Mouse (Mus musculus): ENCODE results near the gene Tmem189.
"Not testable (repeated sequence)": the region's sequence is repeated elsewhere in the genome, so short reads cannot be mapped to it uniquely, and the experiment has no call there.

Gene Tmem189

GRCm38 (mm10) chr2:167633537-167633872, 56.1 kb downstream of the Tmem189 start:
- in situ Hi-C loops (cut with MboI; ENCODE audit: low pct_unique_long_range_greater_than_20kb in 1 of 2, low sequenced_read_pairs in 2 of 2, unreplicated experiment in 1 of 2), result no loop called here

GRCm38 (mm10) chr2:167632731-167633536, 56.7 kb downstream of the Tmem189 start:
- in situ Hi-C loops (cut with MboI; ENCODE audit: low pct_unique_long_range_greater_than_20kb in 1 of 2, low sequenced_read_pairs in 2 of 2, unreplicated experiment in 1 of 2), result no loop called here

GRCm38 (mm10) chr2:167631591-167632448, 57.8 kb downstream of the Tmem189 start, which contains the start of gene Ube2v1:
Ube2v1 (minus strand) TSS chr2:167632095.
- in situ Hi-C loops (cut with MboI; ENCODE audit: low pct_unique_long_range_greater_than_20kb in 1 of 2, low sequenced_read_pairs in 2 of 2, unreplicated experiment in 1 of 2), result no loop called here

GRCm38 (mm10) chr2:167631181-167631590, 58.4 kb downstream of the Tmem189 start:
- in situ Hi-C loops (cut with MboI; ENCODE audit: low pct_unique_long_range_greater_than_20kb in 1 of 2, low sequenced_read_pairs in 2 of 2, unreplicated experiment in 1 of 2), result no loop called here

- in situ Hi-C loops (cut with MboI; ENCODE audit: low pct_unique_long_range_greater_than_20kb in 1 of 2, low sequenced_read_pairs in 2 of 2, unreplicated experiment in 1 of 2), result no loop called here
Observed at GRCm38 (mm10) chr2:167630421-167630820, 59.2 kb downstream of the Tmem189 start.

GRCm38 (mm10) chr2:167629665-167630209, 59.9 kb downstream of the Tmem189 start:
- in situ Hi-C loops (cut with MboI; ENCODE audit: low pct_unique_long_range_greater_than_20kb in 1 of 2, low sequenced_read_pairs in 2 of 2, unreplicated experiment in 1 of 2), result no loop called here

GRCm38 (mm10) chr2:167628872-167629271, 60.8 kb downstream of the Tmem189 start:
- in situ Hi-C loops (cut with MboI; ENCODE audit: low pct_unique_long_range_greater_than_20kb in 1 of 2, low sequenced_read_pairs in 2 of 2, unreplicated experiment in 1 of 2), result no loop called here

- in situ Hi-C loops (cut with MboI; ENCODE audit: low pct_unique_long_range_greater_than_20kb in 1 of 2, low sequenced_read_pairs in 2 of 2, unreplicated experiment in 1 of 2), result no loop called here
Observed at GRCm38 (mm10) chr2:167627019-167627418, 62.6 kb downstream of the Tmem189 start.

GRCm38 (mm10) chr2:167625670-167626069, 64.0 kb downstream of the Tmem189 start:
- in situ Hi-C loops (cut with MboI; ENCODE audit: low pct_unique_long_range_greater_than_20kb in 1 of 2, low sequenced_read_pairs in 2 of 2, unreplicated experiment in 1 of 2), result no loop called here

- in situ Hi-C loops (cut with MboI; ENCODE audit: low pct_unique_long_range_greater_than_20kb in 1 of 2, low sequenced_read_pairs in 2 of 2, unreplicated experiment in 1 of 2), result no loop called here
Observed at GRCm38 (mm10) chr2:167624368-167625075, 65.1 kb downstream of the Tmem189 start.

GRCm38 (mm10) chr2:167622965-167623364, 66.7 kb downstream of the Tmem189 start:
- in situ Hi-C loops (cut with MboI; ENCODE audit: low pct_unique_long_range_greater_than_20kb in 1 of 2, low sequenced_read_pairs in 2 of 2, unreplicated experiment in 1 of 2), result no loop called here

- in situ Hi-C loops (cut with MboI; ENCODE audit: low pct_unique_long_range_greater_than_20kb in 1 of 2, low sequenced_read_pairs in 2 of 2, unreplicated experiment in 1 of 2), result no loop called here
Observed at GRCm38 (mm10) chr2:167622352-167622751, 67.3 kb downstream of the Tmem189 start.

GRCm38 (mm10) chr2:167621255-167622087, 68.2 kb downstream of the Tmem189 start:
- in situ Hi-C loops (cut with MboI; ENCODE audit: low pct_unique_long_range_greater_than_20kb in 1 of 2, low sequenced_read_pairs in 2 of 2, unreplicated experiment in 1 of 2), result no loop called here

GRCm38 (mm10) chr2:167617472-167617871, 72.2 kb downstream of the Tmem189 start:
- in situ Hi-C loops (cut with MboI; ENCODE audit: low pct_unique_long_range_greater_than_20kb in 1 of 2, low sequenced_read_pairs in 2 of 2, unreplicated experiment in 1 of 2), result no loop called here

- in situ Hi-C loops (cut with MboI; ENCODE audit: low pct_unique_long_range_greater_than_20kb in 1 of 2, low sequenced_read_pairs in 2 of 2, unreplicated experiment in 1 of 2), result no loop called here
Observed at GRCm38 (mm10) chr2:167617034-167617433, 72.6 kb downstream of the Tmem189 start.

GRCm38 (mm10) chr2:167613335-167613734, 76.3 kb downstream of the Tmem189 start:
- in situ Hi-C loops (cut with MboI; ENCODE audit: low pct_unique_long_range_greater_than_20kb in 1 of 2, low sequenced_read_pairs in 2 of 2, unreplicated experiment in 1 of 2), result not testable (repeated sequence)

- in situ Hi-C loops (cut with MboI; ENCODE audit: low pct_unique_long_range_greater_than_20kb in 1 of 2, low sequenced_read_pairs in 2 of 2, unreplicated experiment in 1 of 2), result no loop called here
Observed at GRCm38 (mm10) chr2:167612122-167612521, 77.5 kb downstream of the Tmem189 start.

- in situ Hi-C loops (cut with MboI; ENCODE audit: low pct_unique_long_range_greater_than_20kb in 1 of 2, low sequenced_read_pairs in 2 of 2, unreplicated experiment in 1 of 2), result no loop called here
Observed at GRCm38 (mm10) chr2:167611287-167611686, 78.3 kb downstream of the Tmem189 start.
